Mouse (Mus musculus) heart, embryonic 16.5 days (tissue): Measurements from ENCODE around the gene Slc9a9. TPM values are rescaled to one million over a fixed set of nuclear protein-coding genes. Genes with fewer than 3 reads are reported as not detected.

Source experiments
- ATAC-seq: fragments of 200-750 bp; cut with Nextera tagmentation; replicated peaks from 2 replicates; pipeline ENCODE4 v1.8.0; 2017; ENCODE audit warnings: moderate number of reproducible peaks; ENCODE audit not compliant: insufficient read depth, low FRiP score; ENCODE audit errors: extremely low read depth
- H3K27ac ChIP-seq: fragments of 300-500 bp; sonication (generic); 2 replicates; pipeline ENCODE4 v1.5.1; 2014; ENCODE audit warnings: mild to moderate bottlenecking, low read length, control low read depth, moderate library complexity
- H3K27me3 ChIP-seq: fragments of 300-500 bp; sonication (generic); 2 replicates; pipeline ENCODE4 v1.6.1; 2014; ENCODE audit warnings: low read length, mixed read lengths; ENCODE audit not compliant: control insufficient read depth, insufficient read depth
- H3K36me3 ChIP-seq: fragments of 300-500 bp; sonication (generic); 2 replicates; pipeline ENCODE4 v1.6.1; 2014; ENCODE audit not compliant: control insufficient read depth, insufficient read depth
- H3K4me1 ChIP-seq: fragments of 300-500 bp; sonication (generic); 2 replicates; pipeline ENCODE4 v1.6.1; 2014; ENCODE audit warnings: low read length, mixed read lengths; ENCODE audit not compliant: control insufficient read depth, insufficient read depth
- H3K4me2 ChIP-seq: fragments of 300-500 bp; sonication (generic); 2 replicates; pipeline ENCODE4 v1.6.1; 2014; ENCODE audit warnings: low read depth, mild to moderate bottlenecking, control low read depth, low read length
- H3K4me3 ChIP-seq: fragments of 300-500 bp; sonication (generic); 2 replicates; pipeline ENCODE4 v1.5.1; 2014; ENCODE audit warnings: mild to moderate bottlenecking, control low read depth, low read length
- H3K9ac ChIP-seq: fragments of 300-500 bp; sonication (generic); 2 replicates; pipeline ENCODE4 v1.6.1; 2014; ENCODE audit warnings: low read length, control low read depth
- H3K9me3 ChIP-seq: fragments of 300-500 bp; sonication (generic); replicated peaks from 2 replicates; pipeline ENCODE4 v1.6.1; 2016; ENCODE audit warnings: low read length; ENCODE audit not compliant: control insufficient read depth
- WGBS: fragments of 180-500 bp; shearing (Covaris S2); extraction: QIAGEN DNeasy Blood & Tissue Kit; methylation state at CpG from one replicate; pipeline ENCODE4 v1.1.7; 2014; 5-methylcytosine and 5-hydroxymethylcytosine counted together
- polyA plus RNA-seq: library from polyadenylated mRNA; unstranded; fragments of >200 nt; fragmentation: Nextera tagmentation; extraction: Ambion mirVana; gene quantifications from 2 replicates; pipeline ENCODE4 v1.2.1, GENCODE M21; 2015

The Slc9a9 gene
- polyA plus RNA-seq, 1 experiment from 2014 or later = 6.3 TPM

DNA sequence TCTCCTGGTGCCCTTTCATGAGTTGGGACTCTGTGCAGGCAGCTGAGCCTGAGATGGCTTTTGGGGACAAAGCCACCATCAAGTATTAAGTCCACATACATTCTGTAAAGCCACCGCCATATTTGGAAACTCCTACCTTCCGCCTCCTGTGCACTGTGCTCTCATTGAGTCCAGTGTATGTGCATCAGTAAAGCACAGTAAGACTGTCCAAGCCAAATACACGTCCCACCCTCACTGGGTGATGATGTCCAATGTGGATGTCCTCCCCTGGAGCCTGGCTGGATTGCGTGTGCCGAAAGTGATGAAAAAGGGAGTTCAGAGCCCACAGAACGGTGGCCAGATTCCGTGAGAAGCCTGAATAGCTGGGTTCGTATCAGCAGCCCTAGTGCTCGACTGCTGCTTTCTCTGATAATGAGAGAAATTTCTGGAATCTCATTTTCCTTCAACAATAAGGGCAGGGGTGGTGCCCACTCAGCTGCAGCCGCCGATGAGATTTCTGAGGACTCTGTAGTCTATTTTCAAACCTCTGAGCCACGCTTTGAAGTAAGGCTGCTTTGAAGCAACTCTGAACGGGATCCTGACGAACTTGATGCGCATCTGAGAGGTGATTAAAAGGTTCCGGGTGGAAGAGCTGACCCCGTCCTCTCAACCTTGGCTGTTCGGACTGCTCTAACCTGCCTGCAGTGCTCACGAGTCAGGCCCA lies 81.4 kb downstream of the Slc9a9 start:
- Histone ChIP-seq H3K4me1 (0 out of 2 replicates have a peak, but pooled peaks cover 2% of the 10 kb centered on the region), H3K4me2 (peak overlapping the region; percentile 35), H3K27me3 (no peaks in the 10 kb centered on the region), H3K4me3 (no peak overlapping the region), H3K9me3 (no peaks in the 10 kb centered on the region), H3K36me3 (no peaks in the 10 kb centered on the region), H3K27ac (no peak overlapping the region), H3K9ac (no peak overlapping the region)
- ATAC-seq = no peak
- 44% methylated on average over 19 of the region's 19 CpGs for WGBS

DNA sequence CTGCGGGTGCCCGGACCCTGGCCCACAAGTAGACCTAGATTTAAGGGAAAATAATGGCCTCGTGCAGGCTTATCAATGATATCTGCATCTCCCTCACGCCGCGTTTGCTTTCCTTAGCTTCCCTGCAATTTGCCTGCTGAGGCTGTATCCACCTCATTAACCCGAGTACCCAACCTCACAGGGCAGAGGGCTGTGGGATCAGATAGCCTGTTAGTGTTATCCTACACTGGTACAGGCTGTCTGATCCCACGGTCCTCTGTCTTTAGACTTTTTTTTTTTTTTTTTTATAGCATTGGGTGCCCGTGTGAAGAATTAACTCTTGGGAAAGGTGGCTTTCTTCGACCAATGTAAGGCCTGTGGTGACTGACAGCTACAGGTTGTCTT lies 81.9 kb downstream of the Slc9a9 start:
- no peak overlapping the region for H3K27ac ChIP-seq

DNA sequence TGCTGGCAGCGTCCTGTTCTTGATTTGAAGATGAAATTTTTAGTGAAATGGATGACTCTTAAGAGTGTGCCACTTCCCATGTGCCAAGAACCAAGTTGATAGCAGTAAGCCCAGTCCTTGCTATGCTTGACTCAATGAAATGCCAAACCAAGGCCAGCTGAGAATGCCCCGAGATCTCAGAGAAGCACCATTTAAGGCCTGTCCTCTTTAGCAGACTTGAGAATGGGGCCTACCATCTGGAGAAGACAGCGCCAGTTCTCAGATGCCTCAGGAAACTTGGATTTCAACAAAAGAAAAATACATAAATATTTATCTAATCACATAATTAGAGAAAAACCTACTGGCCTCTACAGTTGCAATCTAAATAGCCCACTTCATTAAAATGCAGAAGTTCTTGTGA lies 82.4 kb downstream of the Slc9a9 start:
- WGBS = 85% methylated on average over 3 of the region's 3 CpGs
- Histone ChIP-seq H3K9ac (no peak overlapping the region), H3K4me1 (0 out of 2 replicates have a peak, but pooled peaks cover 2% of the 10 kb centered on the region), H3K4me3 (no peak overlapping the region), H3K36me3 (no peaks in the 10 kb centered on the region), H3K4me2 (no peak overlapping the region), H3K27me3 (no peaks in the 10 kb centered on the region), H3K27ac (no peak overlapping the region), H3K9me3 (no peaks in the 10 kb centered on the region)
- no peak for ATAC-seq

More for the DNA sequence above, 81.9 kb downstream of the Slc9a9 start:
- Histone ChIP-seq H3K9ac (no peak overlapping the region), H3K4me3 (no peak overlapping the region), H3K9me3 (no peaks in the 10 kb centered on the region), H3K4me2 (peak overlapping the region; percentile 35), H3K4me1 (0 out of 2 replicates have a peak, but pooled peaks cover 2% of the 10 kb centered on the region), H3K36me3 (no peaks in the 10 kb centered on the region), H3K27me3 (no peaks in the 10 kb centered on the region)
- ATAC-seq = no peak
- WGBS = 50% methylated on average over 10 of the region's 10 CpGs

DNA sequence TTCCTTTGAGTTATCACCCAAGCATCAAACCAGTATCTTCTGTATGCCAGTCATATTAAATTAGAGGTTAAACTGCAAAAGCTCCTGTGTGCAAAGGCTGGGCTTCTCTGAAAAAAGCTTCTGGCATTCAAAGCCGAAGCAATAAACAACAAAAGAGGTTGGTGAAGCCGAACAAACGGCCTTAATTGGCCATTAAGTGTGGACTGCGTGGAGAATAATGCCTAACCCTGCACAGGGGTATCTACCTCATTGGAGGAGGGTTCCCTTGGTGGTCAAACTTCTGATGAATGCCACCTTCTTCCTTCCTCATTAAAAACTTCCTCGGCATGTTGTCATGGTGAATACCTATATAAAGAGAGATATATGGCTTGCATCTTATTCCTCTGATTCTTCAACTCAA lies 90.2 kb downstream of the Slc9a9 start:
- Histone ChIP-seq H3K27me3 (no peaks in the 10 kb centered on the region), H3K9me3 (no peaks in the 10 kb centered on the region), H3K4me3 (no peak overlapping the region), H3K36me3 (no peaks in the 10 kb centered on the region), H3K4me1 (no peaks in the 10 kb centered on the region), H3K9ac (no peak overlapping the region), H3K27ac (no peak overlapping the region), H3K4me2 (no peak overlapping the region)
- WGBS = 73% methylated on average over 5 of the region's 5 CpGs
- ATAC-seq = no peak

DNA sequence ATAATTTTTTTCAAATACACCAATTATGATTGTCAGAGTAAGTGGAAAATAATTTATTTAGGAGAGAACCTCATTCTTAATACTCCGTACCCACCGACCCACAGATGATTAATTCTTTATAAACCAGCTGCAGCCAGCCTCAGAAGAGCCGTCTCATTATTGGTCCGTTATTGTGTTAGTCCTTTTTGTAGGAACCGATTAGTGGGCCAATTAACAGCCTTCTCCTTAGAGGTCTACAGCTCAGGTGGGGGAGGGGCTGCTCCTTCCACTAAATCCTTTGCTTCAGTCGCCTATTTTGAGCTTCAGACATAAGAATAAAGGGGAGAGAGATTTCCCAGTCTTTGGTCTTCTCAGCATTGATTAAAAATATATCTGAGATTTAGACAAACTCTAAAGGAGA lies 98.4 kb downstream of the Slc9a9 start:
- Histone ChIP-seq H3K27me3 (no peaks in the 10 kb centered on the region), H3K9ac (no peak overlapping the region), H3K4me3 (no peak overlapping the region), H3K27ac (no peak overlapping the region), H3K9me3 (no peaks in the 10 kb centered on the region), H3K4me2 (no peak overlapping the region), H3K4me1 (no peaks in the 10 kb centered on the region), H3K36me3 (no peaks in the 10 kb centered on the region)
- ATAC-seq = no peak
- whole genome bisulfite sequencing = 83% methylated on average over 6 of the region's 6 CpGs

DNA sequence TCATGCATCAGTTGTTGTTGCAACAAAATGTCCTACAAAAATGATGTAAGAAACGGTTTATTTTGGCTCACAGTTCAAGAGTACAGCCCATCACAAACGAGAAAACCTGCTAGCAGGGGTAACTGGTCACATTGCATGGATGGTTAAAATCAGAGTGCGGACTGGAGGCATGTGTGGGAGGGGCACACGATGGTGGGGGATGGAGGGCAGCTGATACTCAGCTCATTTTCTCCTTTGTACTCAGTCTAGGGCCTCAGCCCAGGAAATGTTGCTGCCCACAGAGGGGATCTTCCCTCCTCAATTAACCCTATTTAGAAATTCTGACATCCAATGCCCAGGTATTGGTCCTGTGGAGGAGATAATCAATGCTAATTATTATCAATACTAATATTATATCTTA lies 98.8 kb downstream of the Slc9a9 start:
- H3K27me3 ChIP-seq = no peaks in the 10 kb centered on the region
- H3K9ac ChIP-seq = no peak overlapping the region
- no peak overlapping the region for H3K27ac ChIP-seq
- H3K4me1 ChIP-seq = no peaks in the 10 kb centered on the region
- WGBS = 69% methylated on average over 4 of the region's 4 CpGs
- no peaks in the 10 kb centered on the region for H3K36me3 ChIP-seq
- no peaks in the 10 kb centered on the region for H3K9me3 ChIP-seq
- H3K4me2 ChIP-seq = no peak overlapping the region
- no peak overlapping the region for H3K4me3 ChIP-seq
- ATAC-seq = no peak

DNA sequence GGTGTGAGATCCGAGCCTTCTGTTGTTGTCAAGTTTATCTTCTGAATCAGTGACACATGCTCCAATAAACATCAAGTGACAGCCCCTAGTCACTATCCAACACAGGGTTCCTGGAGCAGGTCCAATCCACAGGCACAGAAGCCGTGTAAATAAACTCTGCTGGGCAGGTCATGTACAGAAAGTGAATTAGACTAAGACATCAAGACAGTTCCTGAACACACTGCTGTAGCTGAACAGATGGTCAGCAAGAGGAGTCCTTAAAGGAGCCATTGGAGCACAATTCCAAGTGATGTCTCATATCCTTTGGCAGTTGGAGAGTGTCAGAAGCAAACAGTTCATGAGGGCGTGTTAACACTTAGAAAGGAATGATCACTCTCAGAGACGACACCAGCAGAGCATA lies 103.6 kb downstream of the Slc9a9 start:
- H3K4me1 ChIP-seq = no peaks in the 10 kb centered on the region
- no peak overlapping the region for H3K4me3 ChIP-seq
- no peaks in the 10 kb centered on the region for H3K9me3 ChIP-seq
- H3K9ac ChIP-seq = no peak overlapping the region
- H3K4me2 ChIP-seq = no peak overlapping the region
- ATAC-seq = no peak
- H3K27me3 ChIP-seq = no peaks in the 10 kb centered on the region
- 56% methylated on average over 4 of the region's 4 CpGs for WGBS
- H3K36me3 ChIP-seq = no peaks in the 10 kb centered on the region
- no peak overlapping the region for H3K27ac ChIP-seq

DNA sequence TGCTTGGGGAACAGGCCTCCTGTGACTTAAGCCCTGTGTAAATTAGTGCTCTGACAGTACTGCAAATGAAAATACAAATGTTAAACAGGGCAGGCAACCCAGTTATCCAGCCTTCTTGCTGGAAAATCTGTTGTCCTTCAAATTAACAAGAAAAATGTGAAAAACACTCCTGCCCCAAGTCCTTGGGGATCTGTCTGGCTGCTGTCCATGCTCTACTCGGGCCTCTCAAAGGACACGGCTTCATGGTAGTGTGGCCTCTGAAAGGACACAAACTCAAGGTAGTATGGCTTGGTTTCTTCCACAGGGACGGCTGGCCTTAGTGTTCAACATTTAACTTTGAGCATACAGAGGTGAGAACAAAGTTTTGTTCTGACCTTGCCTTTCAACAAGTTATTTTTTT lies 118.6 kb downstream of the Slc9a9 start:
- no peaks in the 10 kb centered on the region for H3K9me3 ChIP-seq
- ATAC-seq = no peak
- 65% methylated on average over 3 of the region's 3 CpGs for WGBS

DNA sequence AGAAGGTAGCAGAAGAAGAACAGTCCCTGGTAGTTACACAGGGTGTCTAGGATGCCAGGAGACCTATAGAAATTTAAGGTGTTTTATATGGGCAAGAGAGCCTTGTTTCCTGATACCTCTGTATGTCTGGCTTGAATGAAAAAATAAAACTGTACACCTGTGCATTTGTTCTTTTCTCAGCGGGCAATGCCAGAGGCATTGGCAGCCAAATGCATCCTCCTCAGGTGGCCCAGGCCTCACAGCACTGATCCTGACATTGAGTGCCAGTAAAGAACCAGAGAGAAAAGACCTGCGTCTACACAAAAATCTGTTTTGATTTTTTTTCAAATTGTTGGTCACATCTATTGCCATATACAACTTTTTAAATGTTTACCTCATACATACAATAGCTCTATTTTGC lies 121.3 kb downstream of the Slc9a9 start:
- H3K9me3 ChIP-seq = no peaks in the 10 kb centered on the region
- H3K4me2 ChIP-seq = no peak overlapping the region
- no peaks in the 10 kb centered on the region for H3K4me1 ChIP-seq
- WGBS = 88% methylated on average over 2 of the region's 2 CpGs
- H3K27me3 ChIP-seq = no peaks in the 10 kb centered on the region
- no peak overlapping the region for H3K27ac ChIP-seq
- no peaks in the 10 kb centered on the region for H3K36me3 ChIP-seq
- no peak overlapping the region for H3K4me3 ChIP-seq
- no peak overlapping the region for H3K9ac ChIP-seq
- ATAC-seq = no peak

More for the DNA sequence above, 118.6 kb downstream of the Slc9a9 start:
- H3K36me3 ChIP-seq = no peaks in the 10 kb centered on the region
- no peaks in the 10 kb centered on the region for H3K27me3 ChIP-seq
- no peak overlapping the region for H3K9ac ChIP-seq
- H3K4me2 ChIP-seq = no peak overlapping the region
- no peaks in the 10 kb centered on the region for H3K4me1 ChIP-seq
- no peak overlapping the region for H3K27ac ChIP-seq
- no peak overlapping the region for H3K4me3 ChIP-seq
